Mouse (Mus musculus) liver, embryonic 15.5 days (tissue): ENCODE data around the gene Kcnh4. TPM values are rescaled to one million over a fixed set of nuclear protein-coding genes. Genes with fewer than 3 reads are reported as not detected.
"Not testable (repeated sequence)": the region's sequence is repeated elsewhere in the genome, so short reads cannot be mapped to it uniquely, and the experiment has no call there.

Experiments
- ATAC-seq: fragments of 200-750 bp; cut with Nextera tagmentation; 2 replicates; pipeline ENCODE4 v1.8.0; 2017; ENCODE audit warnings: moderate number of reproducible peaks, mild to moderate bottlenecking, moderate library complexity; ENCODE audit not compliant: insufficient read depth
- H3K27ac ChIP-seq: fragments of 300-500 bp; sonication (generic); replicated peaks from 2 replicates; pipeline ENCODE4 v1.5.1; 2015; ENCODE audit warnings: mild to moderate bottlenecking, inconsistent platforms
- H3K27me3 ChIP-seq: fragments of 300-500 bp; sonication (generic); 2 replicates; pipeline ENCODE4 v1.6.1; 2015; ENCODE audit warnings: mild to moderate bottlenecking, inconsistent platforms
- H3K36me3 ChIP-seq: fragments of 300-500 bp; sonication (generic); replicated peaks from 2 replicates; pipeline ENCODE4 v1.6.1; 2015; ENCODE audit warnings: moderate library complexity, mild to moderate bottlenecking, inconsistent platforms
- H3K4me1 ChIP-seq: fragments of 300-500 bp; sonication (generic); replicated peaks from 2 replicates; pipeline ENCODE4 v1.6.1; 2015; ENCODE audit warnings: inconsistent platforms
- H3K4me2 ChIP-seq: fragments of 300-500 bp; sonication (generic); 2 replicates; pipeline ENCODE4 v1.6.1; 2015; ENCODE audit warnings: moderate library complexity, mild to moderate bottlenecking, inconsistent platforms
- H3K4me3 ChIP-seq: fragments of 300-500 bp; sonication (generic); replicated peaks from 2 replicates; pipeline ENCODE4 v1.5.1; 2015; ENCODE audit warnings: mild to moderate bottlenecking, inconsistent platforms
- H3K9ac ChIP-seq: fragments of 300-500 bp; sonication (generic); 2 replicates; pipeline ENCODE4 v1.6.1; 2015; ENCODE audit warnings: moderate library complexity, mild to moderate bottlenecking, inconsistent platforms
- H3K9me3 ChIP-seq: fragments of 300-500 bp; sonication (generic); replicated peaks from 2 replicates; pipeline ENCODE4 v1.6.1; 2016; ENCODE audit warnings: inconsistent platforms
- WGBS: fragments of 180-500 bp; shearing (Covaris S2); methylation state at CpG from one replicate; pipeline ENCODE4 v1.1.7; 2015; ENCODE audit warnings: mixed read lengths; ENCODE audit not compliant: insufficient replicate concordance; 5-methylcytosine and 5-hydroxymethylcytosine counted together
- polyA plus RNA-seq: library from polyadenylated mRNA; unstranded; fragments of >200 nt; fragmentation: Nextera tagmentation; extraction: Ambion mirVana; gene quantifications from 2 replicates; pipeline ENCODE4 v1.2.1, GENCODE M21; 2015

The Kcnh4 gene
- polyA plus RNA-seq, result not detected in 2 replicates

GRCm38 (mm10) chr11:100759611-100760233, at the start of gene Kcnh4:
TSS of gene Kcnh4 (minus strand) at chr11:100759942.
- peaks cover 84% of the 10 kb centered on the region for H3K27me3 ChIP-seq
- peaks cover 26% of the 10 kb centered on the region for H3K4me1 ChIP-seq
- H3K9me3 ChIP-seq, result no peaks in the 10 kb centered on the region
- ATAC-seq, result 0 out of 2 replicates have a peak, but pooled peaks have one; percentile 22
- H3K9ac ChIP-seq, result no peak within 1 kb of the TSS
- H3K4me3 ChIP-seq, result peak within 1 kb of the TSS; percentile 44
- peak within 1 kb of the TSS; percentile 72 for H3K4me2 ChIP-seq
- H3K27ac ChIP-seq, result no peak within 1 kb of the TSS
- H3K36me3 ChIP-seq, result no peaks in the 10 kb centered on the region
- under 1% methylated on average over 51 of the region's 51 CpGs for WGBS

- 81% methylated on average over 20 of the region's 20 CpGs for WGBS
- no peak for ATAC-seq
Measured at GRCm38 (mm10) chr11:100806380-100807305, 46.9 kb upstream of the Kcnh4 start.

GRCm38 (mm10) chr11:100805535-100805934, 45.8 kb upstream of the Kcnh4 start:
- Histone ChIP-seq H3K9me3 (no peaks in the 10 kb centered on the region), H3K4me3 (no peak overlapping the region), H3K4me2 (no peak overlapping the region), H3K27me3 (no peaks in the 10 kb centered on the region), H3K4me1 (no peaks in the 10 kb centered on the region; the same call in 1 of the 2 replicates), H3K27ac (0 out of 2 replicates have a peak overlapping the region, but pooled peaks have one; percentile 2), H3K9ac (no peak overlapping the region), H3K36me3 (peaks cover 68% of the 10 kb centered on the region)
- no peak for ATAC-seq
- WGBS, result 56% methylated on average over 7 of the region's 7 CpGs

More at GRCm38 (mm10) chr11:100806380-100807305, 46.9 kb upstream of the Kcnh4 start:
- H3K27me3 ChIP-seq, result no peaks in the 10 kb centered on the region
- no peak overlapping the region for H3K9ac ChIP-seq
- no peak overlapping the region for H3K27ac ChIP-seq
- no peak overlapping the region for H3K4me3 ChIP-seq
- H3K9me3 ChIP-seq, result no peaks in the 10 kb centered on the region
- H3K4me2 ChIP-seq, result no peak overlapping the region
- peaks cover 64% of the 10 kb centered on the region for H3K36me3 ChIP-seq
- H3K4me1 ChIP-seq, result no peaks in the 10 kb centered on the region; the same call in 1 of the 2 replicates

GRCm38 (mm10) chr11:100804409-100804808, 44.7 kb upstream of the Kcnh4 start:
- Histone ChIP-seq H3K27me3 (no peaks in the 10 kb centered on the region), H3K4me3 (no peak overlapping the region), H3K36me3 (peaks cover 78% of the 10 kb centered on the region), H3K9me3 (no peaks in the 10 kb centered on the region), H3K27ac (no peak overlapping the region), H3K4me2 (no peak overlapping the region), H3K9ac (no peak overlapping the region), H3K4me1 (no peaks in the 10 kb centered on the region; the same call in 1 of the 2 replicates)
- 63% methylated on average over 10 of the region's 10 CpGs for WGBS
- ATAC-seq, result no peak

GRCm38 (mm10) chr11:100799426-100799825, 39.7 kb upstream of the Kcnh4 start:
- H3K27ac ChIP-seq, result no peak overlapping the region
- H3K36me3 ChIP-seq, result peaks cover 81% of the 10 kb centered on the region
- WGBS, result 81% methylated on average over 5 of the region's 5 CpGs
- no peak overlapping the region for H3K4me3 ChIP-seq
- H3K9ac ChIP-seq, result no peak overlapping the region
- no peaks in the 10 kb centered on the region for H3K4me1 ChIP-seq
- H3K27me3 ChIP-seq, result no peaks in the 10 kb centered on the region
- ATAC-seq, result no peak
- no peaks in the 10 kb centered on the region for H3K9me3 ChIP-seq
- no peak overlapping the region for H3K4me2 ChIP-seq

GRCm38 (mm10) chr11:100796585-100796984, 36.8 kb upstream of the Kcnh4 start:
- Histone ChIP-seq H3K27ac (no peak overlapping the region), H3K4me1 (no peaks in the 10 kb centered on the region), H3K27me3 (no peaks in the 10 kb centered on the region), H3K9ac (no peak overlapping the region), H3K4me3 (no peak overlapping the region), H3K9me3 (no peaks in the 10 kb centered on the region), H3K36me3 (peaks cover 70% of the 10 kb centered on the region), H3K4me2 (no peak overlapping the region)
- WGBS, result 75% methylated on average over 8 of the region's 8 CpGs
- no peak for ATAC-seq

- H3K9me3 ChIP-seq, result no peaks in the 10 kb centered on the region
- H3K36me3 ChIP-seq, result peaks cover 70% of the 10 kb centered on the region
- no peak overlapping the region for H3K9ac ChIP-seq
- H3K27me3 ChIP-seq, result no peaks in the 10 kb centered on the region
- no peaks in the 10 kb centered on the region for H3K4me1 ChIP-seq
- no peak overlapping the region for H3K4me2 ChIP-seq
- H3K4me3 ChIP-seq, result no peak overlapping the region
- H3K27ac ChIP-seq, result no peak overlapping the region
- WGBS, result 85% methylated on average over 2 of the region's 2 CpGs
- ATAC-seq, result no peak
Measured at GRCm38 (mm10) chr11:100795386-100795785, 35.6 kb upstream of the Kcnh4 start.

- no peak overlapping the region for H3K4me3 ChIP-seq
- no peaks in the 10 kb centered on the region for H3K27me3 ChIP-seq
- WGBS, result 74% methylated on average over 2 of the region's 2 CpGs
- no peak overlapping the region for H3K27ac ChIP-seq
- H3K9me3 ChIP-seq, result no peaks in the 10 kb centered on the region
- no peak overlapping the region for H3K4me2 ChIP-seq
- H3K4me1 ChIP-seq, result no peaks in the 10 kb centered on the region
- H3K9ac ChIP-seq, result no peak overlapping the region
- ATAC-seq, result no peak
- peaks cover 80% of the 10 kb centered on the region for H3K36me3 ChIP-seq
Measured at GRCm38 (mm10) chr11:100791457-100792049, 31.8 kb upstream of the Kcnh4 start.

- not testable (repeated sequence) for H3K4me1 ChIP-seq, ATAC-seq, H3K9ac ChIP-seq, H3K27me3 ChIP-seq, H3K4me2 ChIP-seq, H3K27ac ChIP-seq, H3K4me3 ChIP-seq, H3K9me3 ChIP-seq
- WGBS, result 78% methylated on average over 9 of the region's 9 CpGs
- peaks cover 84% of the 10 kb centered on the region for H3K36me3 ChIP-seq
Measured at GRCm38 (mm10) chr11:100790644-100791043, 30.9 kb upstream of the Kcnh4 start.

- Histone ChIP-seq H3K9ac (no peak overlapping the region), H3K36me3 (peaks cover 84% of the 10 kb centered on the region), H3K27me3 (no peaks in the 10 kb centered on the region), H3K4me2 (no peak overlapping the region), H3K4me3 (no peak overlapping the region), H3K4me1 (no peaks in the 10 kb centered on the region), H3K9me3 (no peaks in the 10 kb centered on the region), H3K27ac (no peak overlapping the region)
- 74% methylated on average over 3 of the region's 3 CpGs for WGBS
- ATAC-seq, result no peak
Measured at GRCm38 (mm10) chr11:100789702-100790101, 30.0 kb upstream of the Kcnh4 start.

- H3K36me3 ChIP-seq, result peaks cover 95% of the 10 kb centered on the region
- H3K4me2 ChIP-seq, result no peak overlapping the region
- H3K4me3 ChIP-seq, result no peak overlapping the region
- ATAC-seq, result no peak
- H3K9ac ChIP-seq, result no peak overlapping the region
- H3K27me3 ChIP-seq, result no peaks in the 10 kb centered on the region
- WGBS, result 80% methylated on average over 2 of the region's 2 CpGs
- no peaks in the 10 kb centered on the region for H3K9me3 ChIP-seq
- H3K27ac ChIP-seq, result no peak overlapping the region
- H3K4me1 ChIP-seq, result peaks cover 6% of the 10 kb centered on the region; the same call in 1 of the 2 replicates
Measured at GRCm38 (mm10) chr11:100785774-100786173, 26.0 kb upstream of the Kcnh4 start.
